Mouse (Mus musculus) spleen, adult 2 months (tissue): ENCODE measurements around the gene Qrfpr.

Experiments
- CTCF ChIP-seq: fragments of 200-500 bp; IDR thresholded peaks from 2 replicates; pipeline ENCODE4 v1.5.1; 2011; ENCODE audit warnings: mild to moderate bottlenecking, inconsistent platforms; ENCODE audit not compliant: insufficient read depth, insufficient read length, insufficient replicate concordance; ENCODE audit errors: extremely low read depth
- POLR2A ChIP-seq: fragments of 200-500 bp; IDR thresholded peaks from 2 replicates; pipeline ENCODE4 v1.6.1; 2011; ENCODE audit warnings: low read depth, low read length, inconsistent platforms

- no peak for TF ChIP-seq CTCF
- TF ChIP-seq POLR2A, result no peak
Measured at GRCm38 (mm10) chr3:36181519-36181918, 40.6 kb downstream of the Qrfpr start.
